25 mouse cellular contexts compared by ENCODE assay signal in genomic region chr4:155505671-155506295, GRCm38 (mm10). TPM values are rescaled to one million over a fixed set of nuclear protein-coding genes. Genes with fewer than 3 reads are reported as not detected.
DNase-seq lines count a peak whose midpoint lies in the region; ATAC-seq lines count a peak whose summit lies in the region.
"Had no signal": no experiment of that assay in that cellular context is flagged by ENCODE, and none has a peak within 500 bp of the region (broad histone marks: within the 10 kb centered on the region; RNA-seq: fewer than 3 reads in every experiment).

No protein-coding gene starts in this region.

- peaks cover 25% of the 10 kb centered on the region for H3K4me1 ChIP-seq in kidney, embryonic 15.5 days
- peaks cover 23% of the 10 kb centered on the region for H3K4me1 ChIP-seq in midbrain, embryonic 15.5 days
- no peaks in the 10 kb centered on the region for H3K4me1 ChIP-seq in midbrain, embryonic 14.5 days (ENCODE audit: control insufficient read depth, insufficient read depth, low read length)

- H3K27ac ChIP-seq in kidney, embryonic 15.5 days = 0 out of 2 replicates have a peak overlapping the region, but pooled peaks have one; percentile 14
- H3K27ac ChIP-seq in midbrain, embryonic 15.5 days = no peak overlapping the region
- no peak overlapping the region for H3K27ac ChIP-seq in midbrain, embryonic 14.5 days (replicated peaks; ENCODE audit: low read depth, low read length)
- H3K27ac ChIP-seq: forebrain, embryonic 10.5 days; forebrain, embryonic 13.5 days; hindbrain, embryonic 10.5 days had no signal

- H3K27me3 ChIP-seq in kidney, embryonic 15.5 days = no peaks in the 10 kb centered on the region
- no peaks in the 10 kb centered on the region for H3K27me3 ChIP-seq in midbrain, embryonic 15.5 days (replicated peaks)
- H3K27me3 ChIP-seq in midbrain, embryonic 14.5 days (ENCODE audit: control insufficient read depth, insufficient read depth, low read length) = no peaks in the 10 kb centered on the region
- H3K27me3 ChIP-seq: forebrain, embryonic 13.5 days; heart, embryonic 12.5 days; heart, embryonic 15.5 days; hindbrain, embryonic 13.5 days had no signal

- no peaks in the 10 kb centered on the region for H3K36me3 ChIP-seq in kidney, embryonic 15.5 days
- H3K36me3 ChIP-seq in midbrain, embryonic 15.5 days (replicated peaks) = no peaks in the 10 kb centered on the region
- 0 out of 2 replicates have a peak, but pooled peaks cover 4% of the 10 kb centered on the region for H3K36me3 ChIP-seq in midbrain, embryonic 14.5 days (ENCODE audit: control insufficient read depth, insufficient read depth, low read length)
- H3K36me3 ChIP-seq: heart, embryonic 15.5 days had no signal

- H3K9ac ChIP-seq in kidney, embryonic 15.5 days = no peak overlapping the region
- no peak overlapping the region for H3K9ac ChIP-seq in midbrain, embryonic 15.5 days
- no peak overlapping the region for H3K9ac ChIP-seq in midbrain, embryonic 14.5 days (replicated peaks; ENCODE audit: low read length)
- H3K9ac ChIP-seq: forebrain, embryonic 13.5 days; heart, embryonic 12.5 days; heart, embryonic 15.5 days; hindbrain, embryonic 13.5 days had no signal

- WGBS in kidney, embryonic 15.5 days = 86% methylated on average over 5 of the region's 5 CpGs
- WGBS in midbrain, embryonic 15.5 days = 85% methylated on average over 5 of the region's 5 CpGs
- WGBS in midbrain, embryonic 14.5 days = 80% methylated on average over 5 of the region's 5 CpGs

- H3K4me2 ChIP-seq in kidney, embryonic 15.5 days = no peak overlapping the region
- no peak overlapping the region for H3K4me2 ChIP-seq in midbrain, embryonic 15.5 days
- no peak overlapping the region for H3K4me2 ChIP-seq in midbrain, embryonic 14.5 days (ENCODE audit: low read length)
- H3K4me2 ChIP-seq: forebrain, embryonic 13.5 days; heart, embryonic 12.5 days; heart, embryonic 15.5 days; hindbrain, embryonic 13.5 days had no signal

- ATAC-seq in kidney, embryonic 15.5 days (replicated peaks; ENCODE audit: low FRiP score) = no peak
- 0 out of 2 replicates have a peak, but pooled peaks have one; percentile 24 for ATAC-seq in midbrain, embryonic 15.5 days (replicated peaks)
- no peak for ATAC-seq in midbrain, embryonic 14.5 days (ENCODE audit: low FRiP score, low TSS enrichment)
- ATAC-seq: CD4-positive, CD25-positive, alpha-beta regulatory T cell, adult 4 months; forebrain, embryonic 13.5 days; forebrain, embryonic 16.5 days had no signal

- H3K4me3 ChIP-seq in kidney, embryonic 15.5 days (replicated peaks) = no peak overlapping the region
- no peak overlapping the region for H3K4me3 ChIP-seq in midbrain, embryonic 15.5 days
- H3K4me3 ChIP-seq in midbrain, embryonic 14.5 days (replicated peaks; ENCODE audit: low read depth, low read length) = no peak overlapping the region
- H3K4me3 ChIP-seq: forebrain, embryonic 10.5 days; forebrain, embryonic 13.5 days; heart, embryonic 12.5 days; heart, embryonic 15.5 days; hindbrain, embryonic 10.5 days; hindbrain, embryonic 13.5 days had no signal

- no peak for DNase-seq in kidney, adult 11 months
- DNase-seq in midbrain, embryonic 14.5 days = no peak
- peak; percentile 54 for DNase-seq in ZHBTc4 (ENCODE audit: low read depth, low spot score)
- no peak for DNase-seq in cerebellum, adult 9-11 months
- DNase-seq: adrenal gland, adult 2 months; adrenal gland, postnatal 14 days; cerebellum, adult 11 months; cerebellum, adult 8-10 months; cerebellum, postnatal 14 days; gastrocnemius, postnatal 10 days; gastrocnemius, postnatal 36 days; heart, postnatal 10 days; heart, postnatal 36 days had no signal

- H3K9me3 ChIP-seq in kidney, embryonic 15.5 days (replicated peaks) = no peaks in the 10 kb centered on the region
- H3K9me3 ChIP-seq in midbrain, embryonic 15.5 days = no peaks in the 10 kb centered on the region
- no peaks in the 10 kb centered on the region for H3K9me3 ChIP-seq in midbrain, embryonic 14.5 days (ENCODE audit: control insufficient read depth, low read length)
- H3K9me3 ChIP-seq: forebrain, embryonic 10.5 days; forebrain, embryonic 13.5 days; heart, embryonic 12.5 days; heart, embryonic 15.5 days; hindbrain, embryonic 10.5 days; hindbrain, embryonic 13.5 days had no signal

RNA-seq across cellular contexts. Expression of gene Gnb1, which starts 14.6 kb away (rescaled TPM):
- polyA plus RNA-seq in kidney, embryonic 15.5 days (2015; fragmentation: Nextera tagmentation; extraction: Ambion mirVana) = 476 and 488 TPM in 2 replicates
- polyA plus RNA-seq in midbrain, embryonic 15.5 days (2015; fragmentation: Nextera tagmentation; extraction: Ambion mirVana) = 1,179 and 1,183 TPM in 2 replicates
- 1,231 and 1,263 TPM in 2 replicates for polyA plus RNA-seq in midbrain, embryonic 14.5 days (2014; fragmentation: Nextera tagmentation; extraction: Ambion mirVana)

RNA-seq across cellular contexts. Expression of gene Tmem52, which starts 36.9 kb away (rescaled TPM):
- polyA plus RNA-seq in kidney, embryonic 15.5 days (2015; fragmentation: Nextera tagmentation; extraction: Ambion mirVana) = 1.0 and 1.1 TPM in 2 replicates
- 0.44 TPM in 1 of 2 replicates, not detected in the other for polyA plus RNA-seq in midbrain, embryonic 15.5 days (2015; fragmentation: Nextera tagmentation; extraction: Ambion mirVana)
- polyA plus RNA-seq in midbrain, embryonic 14.5 days (2014; fragmentation: Nextera tagmentation; extraction: Ambion mirVana) = 0.57 TPM in 1 of 2 replicates, not detected in the other
- polyA plus RNA-seq: C2C12; CD4-positive, CD25-positive, alpha-beta regulatory T cell, adult 4 months; embryonic facial prominence, embryonic 11.5 days; forebrain, embryonic 10.5 days; forebrain, embryonic 16.5 days; heart, embryonic 12.5 days; heart, embryonic 15.5 days; hindbrain, embryonic 13.5 days had no signal

RNA-seq across cellular contexts. Expression of gene Nadk, which starts 56.4 kb away (rescaled TPM):
- 89.0 and 93.6 TPM in 2 replicates for polyA plus RNA-seq in kidney, embryonic 15.5 days (2015; fragmentation: Nextera tagmentation; extraction: Ambion mirVana)
- 82.9 and 88.7 TPM in 2 replicates for polyA plus RNA-seq in midbrain, embryonic 15.5 days (2015; fragmentation: Nextera tagmentation; extraction: Ambion mirVana)
- polyA plus RNA-seq in midbrain, embryonic 14.5 days (2014; fragmentation: Nextera tagmentation; extraction: Ambion mirVana) = 70.4 and 95.1 TPM in 2 replicates
